Mouse (Mus musculus) hindbrain, postnatal 0 days (tissue): Measurements from ENCODE around the gene Hsf2bp. TPM values are rescaled to one million over a fixed set of nuclear protein-coding genes. Genes with fewer than 3 reads are reported as not detected.

Source experiments
- ATAC-seq: fragments of 200-750 bp; cut with Nextera tagmentation; 2 replicates; pipeline ENCODE4 v1.8.0; 2017; ENCODE audit warnings: mild to moderate bottlenecking, moderate TSS enrichment, moderate library complexity
- DNase-seq: peaks from one replicate; pipeline ENCODE4 v3.0.0-alpha.2; 2015; ENCODE audit warnings: low spot score
- H3K27ac ChIP-seq: fragments of 300-500 bp; sonication (generic); 2 replicates; pipeline ENCODE4 v1.5.1; 2014; ENCODE audit warnings: mild to moderate bottlenecking
- H3K27me3 ChIP-seq: fragments of 300-500 bp; sonication (generic); 2 replicates; pipeline ENCODE4 v1.6.1; 2014; ENCODE audit warnings: low read length, mixed read lengths; ENCODE audit not compliant: insufficient read depth
- H3K36me3 ChIP-seq: fragments of 300-500 bp; sonication (generic); 2 replicates; pipeline ENCODE4 v1.6.1; 2014; ENCODE audit warnings: low read length, mixed read lengths; ENCODE audit not compliant: insufficient read depth
- H3K4me1 ChIP-seq: fragments of 300-500 bp; sonication (generic); 2 replicates; pipeline ENCODE4 v1.6.1; 2014; ENCODE audit warnings: antibody characterized with exemption, low read length, mixed read lengths; ENCODE audit not compliant: insufficient read depth
- H3K4me2 ChIP-seq: fragments of 300-500 bp; sonication (generic); 2 replicates; pipeline ENCODE4 v1.6.1; 2014; ENCODE audit warnings: low read depth, mild to moderate bottlenecking, low read length, moderate library complexity, mixed read lengths
- H3K4me3 ChIP-seq: fragments of 300-500 bp; sonication (generic); 2 replicates; pipeline ENCODE4 v1.5.1; 2014; ENCODE audit warnings: low read length
- H3K9ac ChIP-seq: fragments of 300-500 bp; sonication (generic); replicated peaks from 2 replicates; pipeline ENCODE4 v1.6.1; 2014; ENCODE audit warnings: mild to moderate bottlenecking, low read length, moderate library complexity, mixed read lengths
- H3K9me3 ChIP-seq: fragments of 300-500 bp; sonication (generic); 2 replicates; pipeline ENCODE4 v1.6.1; 2016; ENCODE audit warnings: low read length, mixed read lengths
- CTCF ChIP-seq: IDR thresholded peaks from 2 replicates; pipeline ENCODE4 v1.5.1; 2016; ENCODE audit warnings: antibody characterized with exemption, control low read depth, low read depth
- WGBS: fragments of 180-500 bp; shearing (Covaris S2); extraction: QIAGEN DNeasy Blood & Tissue Kit; methylation state at CpG from one replicate; pipeline ENCODE4 v1.1.7; 2014; 5-methylcytosine and 5-hydroxymethylcytosine counted together
- polyA plus RNA-seq: library from polyadenylated mRNA; unstranded; fragments of >200 nt; fragmentation: Nextera tagmentation; extraction: Ambion mirVana; gene quantifications from 2 replicates; pipeline ENCODE4 v1.2.1, GENCODE M21; 2015
- total RNA-seq: library from RNA; depleted of rRNA; stranded (reverse); fragments of >200 nt; gene quantifications from 2 replicates; pipeline ENCODE4 v1.2.3, GENCODE M21; 2014; rRNA removed

Hsf2bp gene
- total and polyA plus RNA-seq, 2 experiments from 2014 or later = 0.58 to 0.84 TPM

- H3K36me3 ChIP-seq = no peaks in the 10 kb centered on the region
- no peak overlapping the region for H3K4me3 ChIP-seq
- ATAC-seq (no peak), DNase-seq (no peak)
- H3K27ac ChIP-seq = no peak overlapping the region
- H3K9me3 ChIP-seq = no peaks in the 10 kb centered on the region
- H3K4me1 ChIP-seq = peaks cover 6% of the 10 kb centered on the region; the same call in 1 of the 2 replicates
- H3K4me2 ChIP-seq = no peak overlapping the region
- H3K9ac ChIP-seq = no peak overlapping the region
- 82% methylated on average over 4 of the region's 4 CpGs for WGBS
- no peak for TF ChIP-seq CTCF
- H3K27me3 ChIP-seq = no peaks in the 10 kb centered on the region
Measured at GRCm38 (mm10) chr17:31897186-31897793, 138.9 kb downstream of the Hsf2bp start.

GRCm38 (mm10) chr17:31896751-31897150 lies 139.4 kb downstream of the Hsf2bp start:
- DNase-seq (no peak), ATAC-seq (no peak)
- Histone ChIP-seq H3K4me3 (no peak overlapping the region), H3K36me3 (no peaks in the 10 kb centered on the region), H3K4me2 (no peak overlapping the region), H3K9me3 (no peaks in the 10 kb centered on the region), H3K9ac (no peak overlapping the region), H3K27me3 (no peaks in the 10 kb centered on the region), H3K4me1 (peaks cover 6% of the 10 kb centered on the region; the same call in 1 of the 2 replicates), H3K27ac (no peak overlapping the region)
- 82% methylated on average over 3 of the region's 3 CpGs for WGBS
- TF ChIP-seq CTCF = no peak

- no peaks in the 10 kb centered on the region for H3K9me3 ChIP-seq
- no peak overlapping the region for H3K4me2 ChIP-seq
- 93% methylated on average over 7 of the region's 7 CpGs for WGBS
- no peak overlapping the region for H3K9ac ChIP-seq
- ATAC-seq = no peak
- DNase-seq = no peak
- H3K27ac ChIP-seq = no peak overlapping the region
- no peak for TF ChIP-seq CTCF
- no peaks in the 10 kb centered on the region for H3K36me3 ChIP-seq
- H3K4me3 ChIP-seq = no peak overlapping the region
- H3K27me3 ChIP-seq = no peaks in the 10 kb centered on the region
- peaks cover 6% of the 10 kb centered on the region; the same call in 1 of the 2 replicates for H3K4me1 ChIP-seq
Measured at GRCm38 (mm10) chr17:31896311-31896710, 139.8 kb downstream of the Hsf2bp start.

Other genes with a start within 250 kb of the Hsf2bp start
- 39.6 and 41.6 TPM in 2 replicates for gene Sik1, start 180.5 kb downstream of the Hsf2bp start, total RNA-seq
- gene Sik1, start 180.5 kb downstream of the Hsf2bp start, polyA plus RNA-seq = 14.4 and 18.1 TPM in 2 replicates
- 18.6 and 30.0 TPM in 2 replicates for gene Rrp1b, start 249 bp downstream of the Hsf2bp start, total RNA-seq
- gene Rrp1b, start 249 bp downstream of the Hsf2bp start, polyA plus RNA-seq = 32.5 and 38.9 TPM in 2 replicates
- 56.3 and 68.1 TPM in 2 replicates for gene Notch3, start 130.5 kb upstream of the Hsf2bp start, total RNA-seq
- 5.8 and 6.5 TPM in 2 replicates for gene Notch3, start 130.5 kb upstream of the Hsf2bp start, polyA plus RNA-seq
- gene Ephx3, start 153.2 kb upstream of the Hsf2bp start, total RNA-seq = 0.31 and 0.61 TPM in 2 replicates
- 0.48 TPM in 2 replicates for gene Ephx3, start 153.2 kb upstream of the Hsf2bp start, polyA plus RNA-seq
- 34.3 and 46.5 TPM in 2 replicates for gene Brd4, start 248.4 kb upstream of the Hsf2bp start, total RNA-seq
- 60.8 and 73.8 TPM in 2 replicates for gene Brd4, start 248.4 kb upstream of the Hsf2bp start, polyA plus RNA-seq